Mouse (Mus musculus) hindlimb bud, embryonic 11.5 days (tissue): Measurements from ENCODE around the gene D630045J12Rik.

ENCODE experiments used
- DNase-seq: peaks from one replicate; pipeline ENCODE4 v3.0.0-alpha.2; 2012; ENCODE audit warnings: low read depth, low spot score; ENCODE audit errors: extremely low spot score

The D630045J12Rik gene

GRCm38 (mm10) chr6:38253736-38254641 lies at the start of gene D630045J12Rik:
Gene D630045J12Rik, minus strand, starts transcription at chr6:38254009.
- no peak for DNase-seq

GRCm38 (mm10) chr6:38298761-38299401 lies 45.1 kb upstream of the D630045J12Rik start, which contains the start of gene Zc3hav1l:
Gene Zc3hav1l, minus strand, starts transcription at chr6:38299259.
- peak; percentile 22 for DNase-seq

DNA sequence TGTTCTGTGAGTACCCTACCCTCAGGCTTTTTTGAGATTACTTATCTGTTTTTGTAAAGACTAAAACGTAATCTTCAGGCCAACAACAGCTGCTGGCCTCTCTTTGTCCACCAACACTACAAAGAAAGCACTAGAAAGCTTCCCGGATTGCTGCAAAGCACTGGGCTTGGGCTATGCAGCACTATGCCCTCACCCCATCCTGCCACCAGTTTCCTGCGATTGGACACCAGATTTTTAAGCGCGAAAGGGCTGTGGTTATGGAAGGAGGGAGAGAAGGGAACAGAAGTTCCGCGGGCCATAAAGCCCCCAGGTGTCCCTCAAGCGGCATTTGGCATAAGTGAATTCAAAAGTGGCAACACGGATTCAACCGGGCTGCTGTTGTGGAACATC lies 44.4 kb upstream of the D630045J12Rik start:
- DNase-seq = peak; percentile 37

GRCm38 (mm10) chr6:38297580-38298245 lies 43.9 kb upstream of the D630045J12Rik start:
- no peak for DNase-seq

- DNase-seq = no peak
Measured at GRCm38 (mm10) chr6:38293708-38294107, 39.9 kb upstream of the D630045J12Rik start.

GRCm38 (mm10) chr6:38292871-38293646 lies 39.2 kb upstream of the D630045J12Rik start:
- DNase-seq = no peak

- DNase-seq = no peak
Measured at GRCm38 (mm10) chr6:38284422-38284821, 30.6 kb upstream of the D630045J12Rik start.

GRCm38 (mm10) chr6:38264466-38264865 lies 10.7 kb upstream of the D630045J12Rik start:
- DNase-seq = no peak

DNA sequence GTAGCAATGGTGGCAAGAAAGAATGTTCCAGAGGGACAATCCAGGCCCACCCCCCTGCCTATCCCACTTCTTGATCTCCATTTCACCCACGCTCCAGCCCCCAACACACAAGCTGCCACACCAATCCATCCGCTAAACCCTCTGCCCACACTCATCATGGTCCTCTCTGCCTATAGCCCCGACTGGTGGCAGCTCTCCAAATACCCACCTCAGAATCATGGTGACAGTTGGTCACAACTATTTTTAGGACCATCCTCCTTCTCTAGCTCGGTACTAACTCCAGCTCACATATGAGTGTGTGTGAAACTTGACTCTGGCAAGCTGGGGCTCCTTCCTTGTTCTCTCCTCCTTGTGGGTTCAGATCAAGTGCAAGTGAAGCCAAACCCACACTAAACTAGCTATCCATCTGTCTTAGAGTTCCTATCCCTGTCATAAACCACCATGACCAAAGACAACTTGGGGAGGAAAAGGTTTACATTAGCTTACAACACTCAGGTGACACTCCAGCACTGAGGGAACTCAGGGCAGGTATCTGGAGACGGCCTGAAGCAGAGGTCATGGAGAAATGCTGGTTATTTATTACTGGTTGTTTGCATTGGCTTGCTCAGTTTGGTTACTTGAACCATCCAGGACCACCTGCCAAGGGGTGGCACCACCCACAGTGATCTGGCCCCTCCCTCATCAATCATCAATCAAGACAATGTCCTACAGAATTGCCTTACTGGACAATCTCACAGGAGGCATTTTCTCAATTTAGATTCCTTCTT lies 9.8 kb upstream of the D630045J12Rik start:
- no peak for DNase-seq

GRCm38 (mm10) chr6:38261877-38262276 lies 8.1 kb upstream of the D630045J12Rik start:
- DNase-seq = no peak

DNA sequence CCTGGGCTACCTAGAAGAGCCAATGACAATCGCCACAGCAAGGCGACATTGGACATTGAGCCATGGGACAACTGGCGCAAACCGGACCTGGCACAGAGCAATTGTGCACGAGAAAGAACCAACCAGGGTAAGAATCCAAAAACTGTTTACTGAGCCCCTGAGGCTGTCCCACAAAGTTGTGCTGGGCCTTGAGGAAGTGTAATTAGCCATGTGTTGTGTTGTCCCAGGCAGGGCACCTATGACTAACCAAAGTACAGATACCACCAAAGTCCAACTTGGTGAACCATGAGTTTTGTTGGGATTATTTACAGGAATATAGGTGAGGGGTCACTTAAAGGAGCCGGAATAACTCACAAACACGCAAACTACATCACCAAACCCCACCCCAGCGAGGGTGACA lies 3.7 kb upstream of the D630045J12Rik start:
- DNase-seq = no peak

DNA sequence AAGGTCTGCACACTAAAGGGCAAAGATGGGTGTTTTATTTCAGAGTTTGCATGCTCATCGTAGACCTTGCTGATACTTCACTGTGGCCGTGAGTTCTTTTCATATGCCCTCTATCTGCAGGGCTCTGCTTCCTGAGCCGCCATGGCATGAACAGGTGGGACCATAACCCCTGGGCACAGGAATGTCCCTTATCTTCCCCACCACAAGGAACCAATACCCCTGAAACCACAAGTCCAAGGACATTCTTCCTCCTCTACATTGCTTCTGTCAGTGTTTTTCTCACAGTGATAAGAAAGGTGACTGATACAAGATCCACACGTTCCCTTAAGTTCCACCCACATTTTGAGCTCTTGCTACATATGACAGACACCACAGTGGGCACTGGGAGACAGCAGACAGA lies 3.0 kb upstream of the D630045J12Rik start:
- no peak for DNase-seq

GRCm38 (mm10) chr6:38255794-38256193 lies 2.0 kb upstream of the D630045J12Rik start:
- DNase-seq = no peak

GRCm38 (mm10) chr6:38252766-38253735 lies 758 bp downstream of the D630045J12Rik start:
- DNase-seq = no peak

- DNase-seq = no peak
Measured at GRCm38 (mm10) chr6:38252139-38252538, 1.7 kb downstream of the D630045J12Rik start.

- no peak for DNase-seq
Measured at GRCm38 (mm10) chr6:38251464-38251863, 2.3 kb downstream of the D630045J12Rik start.

- no peak for DNase-seq
Measured at GRCm38 (mm10) chr6:38247362-38247761, 6.4 kb downstream of the D630045J12Rik start.

DNA sequence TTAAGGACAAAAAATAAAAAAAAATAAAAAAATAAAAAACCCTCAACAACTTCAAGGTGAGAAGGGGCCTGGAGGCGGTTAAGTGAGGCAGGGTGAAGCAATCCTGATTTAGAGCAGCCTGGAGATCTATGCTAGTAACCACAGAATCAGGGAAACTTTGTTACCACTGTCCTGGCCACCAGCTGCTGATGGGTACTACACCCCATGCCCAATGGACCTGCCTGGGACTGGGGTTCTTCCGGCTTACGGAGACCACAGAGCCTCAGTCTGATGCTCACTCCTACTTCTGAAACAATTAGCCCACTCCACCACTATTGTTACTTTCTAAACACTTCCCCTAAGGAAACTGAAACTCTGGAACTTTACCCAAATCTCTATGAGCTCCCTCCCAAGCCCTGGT lies 9.0 kb downstream of the D630045J12Rik start:
- no peak for DNase-seq

- DNase-seq = no peak
Measured at GRCm38 (mm10) chr6:38244167-38244566, 9.6 kb downstream of the D630045J12Rik start.
